Mouse (Mus musculus) adrenal gland, adult (tissue): Measurements from ENCODE around the gene Mrnip.
"Not testable (repeated sequence)": the region's sequence is repeated elsewhere in the genome, so short reads cannot be mapped to it uniquely, and the experiment has no call there.

ENCODE experiments used
- DNase-seq, 2 experiments: peaks; one replicate each; pipeline ENCODE4 v3.0.0; 2022 to 2023; ENCODE audit warnings: low spot score in 1 of 2; ENCODE audit not compliant: inconsistent age in 2 of 2

Mrnip gene

DNA sequence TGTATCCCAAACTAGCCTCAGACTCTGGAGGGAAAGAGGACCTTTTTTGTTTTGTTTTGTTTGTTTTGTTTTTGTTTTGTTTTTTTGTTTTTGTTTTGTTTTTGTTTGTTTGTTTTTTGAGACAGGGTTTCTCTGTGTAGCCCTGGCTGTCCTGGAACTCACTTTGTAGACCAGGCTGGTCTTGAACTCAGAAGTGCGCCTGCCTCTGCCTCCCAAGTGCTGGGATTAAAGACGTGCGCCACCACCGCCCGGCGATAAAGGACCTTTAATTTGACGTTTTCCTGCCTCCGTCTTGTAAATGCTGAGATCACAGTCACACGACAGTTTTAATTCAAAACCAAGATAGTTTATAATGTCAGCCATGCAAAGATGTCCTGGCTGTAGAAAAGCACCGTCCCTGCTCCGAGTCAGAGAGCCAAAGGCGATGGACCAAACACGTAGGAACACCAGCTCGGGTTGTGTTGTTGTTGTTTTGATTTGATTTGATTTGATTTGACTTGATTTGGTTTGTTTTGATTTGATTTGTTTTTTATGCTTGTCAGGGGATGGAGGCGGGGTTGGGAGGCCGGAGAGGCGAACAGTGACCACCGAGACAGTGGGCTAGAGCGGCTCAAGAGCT lies at the start of gene Mrnip:
Gene Mrnip, plus strand, starts transcription at position 334 of the 619 bp plus-strand sequence.
- not testable (repeated sequence) for DNase-seq

DNA sequence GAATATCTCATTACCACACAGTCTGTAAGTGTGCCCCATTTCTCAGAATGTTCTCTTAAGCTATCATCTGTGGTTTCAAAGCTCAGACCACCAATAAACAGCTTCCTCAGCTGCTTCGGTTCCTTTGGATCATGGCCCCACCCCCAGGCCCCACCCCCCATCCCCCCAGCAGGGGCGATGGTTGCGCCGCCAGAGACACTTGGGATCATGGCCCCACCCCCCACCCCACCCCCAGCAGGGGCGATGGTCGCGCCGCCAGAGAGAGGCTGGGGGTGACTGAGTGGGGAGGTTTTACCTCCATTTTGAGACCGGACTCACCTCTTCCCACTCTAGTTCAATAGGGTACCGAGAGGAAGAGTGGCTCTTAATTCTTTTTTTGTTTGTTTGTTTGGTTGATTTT lies 46.5 kb upstream of the Mrnip start:
- no peak for DNase-seq

DNA sequence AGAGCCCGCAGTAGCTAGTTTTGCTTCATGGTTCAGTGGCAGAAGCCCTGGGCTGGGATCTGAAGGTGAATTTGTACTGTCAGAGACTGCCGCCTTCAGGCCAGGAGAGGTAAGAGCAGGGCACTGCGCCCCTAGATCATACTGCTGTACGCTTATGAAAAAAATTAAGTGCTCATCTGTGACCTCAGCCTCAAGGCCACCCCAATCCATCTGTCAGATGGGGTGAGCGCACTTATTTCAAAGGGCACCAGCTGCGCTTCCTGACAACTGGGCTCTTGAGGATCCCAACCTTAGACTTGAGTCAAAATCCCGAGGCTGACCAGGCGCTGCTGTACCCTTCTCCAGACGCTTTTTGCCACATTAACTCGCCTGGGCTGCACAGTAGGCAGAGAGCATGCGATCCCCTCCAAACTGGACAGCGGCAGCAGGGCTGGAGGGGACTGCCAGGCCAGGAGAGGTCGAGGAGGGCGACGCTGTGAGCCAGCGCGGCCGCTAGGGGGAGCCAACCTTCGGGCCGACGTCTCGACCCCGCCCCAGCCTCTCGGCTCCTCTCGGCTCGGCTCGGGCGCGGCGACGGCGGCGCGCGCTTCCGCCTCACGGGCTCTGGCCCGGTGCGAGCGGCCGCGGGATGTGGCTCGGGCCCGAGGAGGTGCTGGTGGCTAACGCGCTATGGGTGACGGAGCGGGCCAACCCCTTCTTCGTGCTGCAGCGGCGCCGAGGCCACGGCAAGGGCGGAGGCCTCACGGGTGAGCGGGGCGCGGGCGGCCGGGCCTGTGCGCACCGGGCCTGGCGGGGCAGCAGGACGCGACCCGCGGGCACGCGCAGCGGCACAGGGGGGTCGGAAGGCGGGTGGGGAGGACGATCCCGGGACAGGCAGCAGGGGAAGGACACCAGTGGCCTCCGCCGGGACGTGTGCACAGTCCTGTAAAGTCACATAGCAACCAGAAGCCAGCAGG lies 43.2 kb upstream of the Mrnip start, which contains the start of gene Tbc1d9b:
Gene Tbc1d9b, plus strand, starts transcription at position 586 of the 956 bp plus-strand sequence.
- peak; percentile 94 to 98 for DNase-seq

DNA sequence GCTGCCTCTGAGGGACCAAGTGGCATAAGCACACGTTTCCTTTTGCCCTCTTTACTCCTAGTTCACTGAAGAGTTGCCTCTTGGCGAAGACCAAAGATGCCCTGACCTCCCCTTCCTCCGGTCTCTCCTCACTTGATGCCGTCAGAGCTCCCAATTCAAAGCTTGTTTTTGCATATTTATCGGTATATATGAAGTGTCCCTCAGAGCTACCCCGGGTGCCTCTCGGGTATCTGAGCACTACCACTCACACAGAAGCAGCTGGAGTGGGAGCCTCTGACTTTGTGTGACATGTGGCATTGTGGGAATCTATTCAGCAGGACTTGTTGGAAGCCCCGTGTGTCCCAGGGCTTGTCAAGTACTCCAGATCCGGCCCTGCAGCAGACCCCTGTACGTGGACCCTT lies 42.4 kb upstream of the Mrnip start:
- DNase-seq, result peak in 1 of 2 experiments; percentile 50

DNA sequence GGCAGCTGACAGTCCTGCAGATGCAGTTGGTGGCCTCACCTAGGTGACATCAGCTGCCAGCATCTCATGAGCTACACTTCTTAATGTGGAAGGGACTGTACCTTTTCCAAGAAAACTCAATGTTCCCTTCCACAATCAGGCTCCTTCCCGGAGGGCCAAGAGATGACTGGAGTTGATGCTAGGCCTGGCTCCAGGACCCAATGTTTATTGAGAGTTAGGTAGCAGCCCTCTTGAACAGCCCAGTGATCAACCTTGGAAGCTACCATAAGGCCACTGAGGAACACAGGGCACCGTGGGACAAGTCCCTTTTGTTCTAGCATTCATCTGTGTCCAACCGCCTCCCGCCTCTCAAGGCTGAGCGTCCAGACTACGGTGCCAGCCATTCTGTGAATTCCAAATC lies 42.0 kb upstream of the Mrnip start:
- DNase-seq, result peak; percentile 53 to 63

DNA sequence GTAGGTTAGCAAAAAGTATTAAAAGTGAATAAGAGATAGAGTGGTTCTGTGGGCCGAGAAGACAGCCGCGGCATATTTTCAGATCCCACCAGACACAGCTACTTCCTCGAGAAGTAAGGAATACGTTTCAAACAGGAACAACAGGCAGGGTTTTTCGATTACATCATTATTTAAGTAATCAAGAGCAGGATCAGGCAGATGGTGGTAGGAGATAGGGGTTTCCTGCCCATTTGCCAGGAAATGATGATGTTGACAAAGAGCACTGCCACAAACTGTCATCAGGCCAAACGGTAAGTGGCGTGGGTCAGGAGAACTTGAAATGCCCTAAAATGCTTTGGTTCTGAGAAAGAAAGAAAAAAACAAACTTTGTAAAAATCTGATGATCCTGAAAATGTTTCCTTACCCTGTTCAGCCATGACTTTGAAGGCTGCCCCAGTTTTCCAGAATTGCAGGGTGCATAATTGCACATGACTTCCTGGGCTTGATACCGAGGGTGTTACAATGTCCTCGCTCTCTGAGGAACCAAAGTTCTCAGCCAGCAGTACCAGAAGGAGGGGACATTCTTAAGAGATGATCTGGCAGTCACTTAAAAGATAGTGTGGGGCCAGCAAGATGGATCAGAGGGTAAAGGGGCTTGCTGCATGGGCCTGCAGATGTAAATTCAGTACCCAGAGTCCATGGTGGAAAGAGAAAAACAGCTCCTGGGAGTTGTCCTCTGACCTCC lies 39.9 kb upstream of the Mrnip start:
- DNase-seq, result no peak

GRCm38 (mm10) chr11:50138206-50138822 lies 35.9 kb upstream of the Mrnip start:
- DNase-seq, result peak in 1 of 2 experiments; percentile 13

GRCm38 (mm10) chr11:50139571-50139970 lies 34.7 kb upstream of the Mrnip start:
- DNase-seq, result no peak

GRCm38 (mm10) chr11:50145529-50145928 lies 28.7 kb upstream of the Mrnip start:
- DNase-seq, result peak in 1 of 2 experiments; percentile 8

DNA sequence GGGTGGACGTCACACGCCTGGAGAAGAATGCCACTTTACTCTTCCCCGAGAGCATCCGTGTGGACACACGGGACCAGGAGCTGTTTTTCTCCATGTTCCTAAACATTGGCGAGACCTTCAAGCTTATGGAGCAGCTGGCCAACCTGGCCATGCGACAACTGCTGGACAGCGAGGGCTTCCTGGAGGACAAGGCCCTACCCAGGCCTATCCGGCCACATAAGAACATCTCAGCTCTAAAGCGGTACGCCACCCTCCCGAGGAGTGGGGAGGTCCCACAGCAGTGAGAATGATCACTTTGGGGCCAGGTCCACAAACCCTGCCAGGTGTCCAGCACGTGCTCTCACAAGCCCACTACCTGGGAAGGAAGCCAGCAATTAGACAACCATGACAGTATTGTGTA lies 28.1 kb upstream of the Mrnip start:
- no peak for DNase-seq

DNA sequence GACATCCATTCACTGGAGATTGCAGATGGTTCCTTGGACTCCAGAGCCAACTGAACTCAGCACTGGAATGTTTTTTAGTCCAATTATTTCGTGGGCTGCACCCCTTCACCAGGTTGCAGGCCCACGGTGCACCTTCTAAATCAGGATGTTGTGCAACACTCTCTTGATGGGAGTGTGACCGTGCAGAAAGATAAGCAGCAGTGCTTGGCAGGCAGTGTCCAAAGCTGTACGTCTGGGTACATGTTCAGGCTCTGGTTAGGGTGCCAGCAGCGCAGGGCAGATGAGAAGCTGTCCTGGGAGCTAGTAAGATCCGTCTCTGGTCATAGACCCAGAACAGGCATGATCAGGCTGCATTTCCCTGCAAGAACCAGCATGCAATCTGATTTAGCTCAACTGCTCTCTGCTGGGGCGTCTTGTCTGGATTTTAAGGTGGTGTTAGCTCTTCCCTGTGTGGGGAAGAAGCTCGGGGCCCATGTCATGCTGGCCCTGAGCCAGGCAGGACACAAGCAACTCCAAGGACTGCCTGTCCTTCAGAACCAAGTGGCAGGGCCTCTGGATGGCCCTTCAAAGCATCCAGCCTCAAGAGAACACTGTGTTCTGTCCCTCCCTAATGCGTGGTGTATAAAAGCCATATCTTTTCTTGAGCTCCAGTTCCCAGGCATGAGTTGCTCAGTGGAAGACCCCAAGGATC lies 26.8 kb upstream of the Mrnip start:
- DNase-seq, result peak; percentile 87 to 91

DNA sequence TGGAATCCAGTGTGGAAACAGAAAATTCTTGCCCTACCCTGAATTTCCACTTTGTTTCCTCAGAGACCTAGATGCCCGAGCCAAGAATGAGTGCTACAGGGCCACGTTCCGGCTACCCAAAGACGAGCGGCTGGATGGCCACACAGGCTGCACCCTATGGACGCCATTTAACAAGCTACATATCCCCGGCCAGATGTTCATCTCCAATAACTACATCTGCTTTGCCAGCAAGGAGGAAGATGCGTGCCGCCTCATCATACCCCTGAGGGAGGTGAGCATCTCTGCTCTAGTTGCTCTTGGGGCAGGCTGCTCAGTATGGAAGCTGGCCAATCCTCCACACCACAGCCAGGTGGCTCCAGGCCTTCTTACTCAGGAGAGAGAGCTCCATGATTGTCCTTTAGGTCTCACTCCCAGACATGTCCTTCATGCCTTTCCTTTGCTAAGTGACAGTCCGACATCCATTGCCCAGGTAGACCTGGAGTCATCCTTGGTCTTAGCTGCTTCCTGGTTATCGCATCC lies 26.2 kb upstream of the Mrnip start:
- DNase-seq, result no peak

GRCm38 (mm10) chr11:50149200-50149599 lies 25.0 kb upstream of the Mrnip start:
- peak; percentile 39 to 57 for DNase-seq

GRCm38 (mm10) chr11:50149603-50150150 lies 24.6 kb upstream of the Mrnip start:
- DNase-seq, result no peak

GRCm38 (mm10) chr11:50151374-50151773 lies 22.9 kb upstream of the Mrnip start:
- no peak for DNase-seq

GRCm38 (mm10) chr11:50154166-50154565 lies 20.1 kb upstream of the Mrnip start:
- DNase-seq, result no peak

GRCm38 (mm10) chr11:50154777-50155520 lies 19.3 kb upstream of the Mrnip start:
- no peak for DNase-seq

DNA sequence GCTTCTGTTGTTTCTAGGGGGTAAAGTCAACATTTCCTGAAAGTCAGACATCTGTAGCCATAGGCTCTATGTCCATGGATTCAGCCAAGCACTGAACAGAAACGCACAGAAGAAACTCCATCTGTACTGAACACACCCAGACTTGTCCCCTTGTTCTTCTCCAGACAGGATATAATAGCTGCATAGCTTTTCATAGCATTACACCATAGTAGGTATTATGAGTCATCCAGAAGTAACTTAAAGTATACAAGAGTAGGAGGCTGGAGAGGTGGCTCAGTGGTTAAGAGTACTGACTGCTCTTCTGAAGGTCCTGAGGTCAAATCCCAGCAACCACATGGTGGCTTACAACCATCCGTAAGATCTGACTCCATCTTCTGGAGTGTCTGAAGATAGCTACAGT lies 18.5 kb upstream of the Mrnip start:
- DNase-seq, result no peak

DNA sequence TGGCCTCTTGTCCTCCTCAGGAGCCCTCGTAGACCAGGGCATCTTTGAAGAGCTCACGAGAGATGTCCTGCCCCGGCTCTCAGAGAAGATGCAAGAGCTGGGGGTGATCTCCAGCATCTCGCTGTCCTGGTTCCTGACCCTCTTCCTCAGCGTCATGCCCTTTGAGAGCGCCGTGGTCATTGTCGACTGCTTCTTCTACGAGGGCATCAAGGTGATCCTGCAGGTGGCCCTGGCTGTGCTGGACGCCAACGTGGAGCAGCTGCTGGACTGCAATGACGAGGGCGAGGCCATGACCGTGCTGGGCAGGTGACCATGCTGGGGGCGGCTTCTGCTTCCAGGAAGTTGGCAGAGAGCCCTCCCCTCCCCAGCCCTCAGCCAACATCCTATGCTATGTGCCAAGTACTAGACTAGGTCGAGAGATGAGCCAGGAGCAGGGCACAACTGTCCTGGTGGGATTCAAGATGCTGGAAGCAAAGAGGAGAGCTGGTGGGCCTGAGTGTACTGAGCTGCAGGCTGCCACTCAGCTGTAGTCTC lies 17.5 kb upstream of the Mrnip start:
- DNase-seq, result no peak
